Mouse (Mus musculus): ENCODE results near the gene Prr5l. TPM values are rescaled to one million over a fixed set of nuclear protein-coding genes. Genes with fewer than 3 reads are reported as not detected.

Gene Prr5l
- polyA plus RNA-seq (2012; ENCODE audit: low replicate concordance) = 1.5 and 4.8 TPM in 2 replicates

GRCm38 (mm10) chr2:101882998-101883397, at the start of gene Prr5l:
Prr5l (minus strand) TSS chr2:101883027.

GRCm38 (mm10) chr2:101885768-101886438, 3.1 kb upstream of the Prr5l start, which contains the start of gene Commd9:
Commd9 (plus strand) TSS chr2:101886247.

GRCm38 (mm10) chr2:101678236-101679021, 204.4 kb downstream of the Prr5l start, which contains the start of gene Traf6:
Traf6 (plus strand) TSS chr2:101678429.

Other genes with a start within 250 kb of the Prr5l start
- not detected in 2 replicates for gene Rag1, start 233.5 kb downstream of the Prr5l start, polyA plus RNA-seq (2012; ENCODE audit: low replicate concordance)
- 0.72 TPM in 1 of 2 replicates, not detected in the other for gene B230118H07Rik, start 233.5 kb downstream of the Prr5l start, polyA plus RNA-seq (2012; ENCODE audit: low replicate concordance)
- gene Traf6, start 204.6 kb downstream of the Prr5l start, polyA plus RNA-seq (2012; ENCODE audit: low replicate concordance) = 0.55 and 3.1 TPM in 2 replicates
- 7.2 and 96.6 TPM in 2 replicates for gene Commd9, start 3.2 kb upstream of the Prr5l start, polyA plus RNA-seq (2012; ENCODE audit: low replicate concordance)